Mouse (Mus musculus): ENCODE results near the gene Dact3. TPM values are rescaled to one million over a fixed set of nuclear protein-coding genes. Genes with fewer than 3 reads are reported as not detected.

The Dact3 gene
- total RNA-seq, 2 experiments from 2014 or later, result 3.1 to 3.8 TPM

DNA sequence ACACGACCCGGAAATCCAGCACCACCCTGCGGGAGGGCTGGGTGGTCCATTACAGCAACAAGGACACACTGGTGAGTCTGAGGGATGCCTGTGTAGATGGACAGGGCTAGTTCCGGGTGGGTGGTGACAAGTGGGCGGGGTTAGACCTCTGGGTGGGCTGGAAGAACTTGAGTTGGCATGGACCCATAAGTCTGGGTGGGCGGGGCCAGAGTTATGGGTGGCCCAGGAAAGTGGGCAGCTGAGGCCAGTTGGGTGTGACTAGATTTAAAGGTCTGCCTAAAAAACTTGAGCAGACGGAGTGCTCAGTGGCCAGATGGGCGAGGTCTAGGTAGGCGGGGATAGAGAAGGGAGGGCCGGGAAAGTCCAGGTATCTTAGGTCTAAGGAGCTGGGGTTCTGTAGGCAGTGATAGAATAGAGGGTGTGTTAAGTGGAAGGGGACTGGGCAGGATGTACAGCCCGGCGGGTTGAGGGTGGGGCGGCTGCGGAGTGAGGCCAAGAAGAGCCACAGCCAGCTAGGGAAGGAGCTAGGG is 21.8 kb upstream of the Dact3 start:
- no peak for DNase-seq (ENCODE audit: low spot score in 2 of 2)

DNA sequence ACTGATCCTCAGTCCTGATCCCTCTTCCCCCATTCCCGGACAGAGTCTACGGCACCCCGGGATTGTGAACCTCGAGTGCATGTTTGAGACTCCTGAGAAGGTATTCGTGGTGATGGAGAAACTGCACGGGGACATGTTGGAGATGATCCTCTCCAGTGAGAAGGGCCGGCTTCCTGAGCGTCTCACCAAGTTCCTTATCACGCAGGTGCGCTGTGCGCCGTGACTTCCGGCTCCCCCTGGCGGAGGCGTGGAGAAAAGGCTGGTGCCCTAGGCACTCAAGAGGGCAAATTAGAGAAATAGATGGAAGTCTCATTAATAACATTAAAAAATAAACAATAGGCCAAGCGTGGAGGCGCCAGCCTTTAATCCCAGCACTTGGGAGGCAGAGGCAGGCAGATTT is 16.8 kb upstream of the Dact3 start:
- peak in 1 of 2 experiments; percentile 52 for DNase-seq (ENCODE audit: low spot score in 2 of 2)

DNA sequence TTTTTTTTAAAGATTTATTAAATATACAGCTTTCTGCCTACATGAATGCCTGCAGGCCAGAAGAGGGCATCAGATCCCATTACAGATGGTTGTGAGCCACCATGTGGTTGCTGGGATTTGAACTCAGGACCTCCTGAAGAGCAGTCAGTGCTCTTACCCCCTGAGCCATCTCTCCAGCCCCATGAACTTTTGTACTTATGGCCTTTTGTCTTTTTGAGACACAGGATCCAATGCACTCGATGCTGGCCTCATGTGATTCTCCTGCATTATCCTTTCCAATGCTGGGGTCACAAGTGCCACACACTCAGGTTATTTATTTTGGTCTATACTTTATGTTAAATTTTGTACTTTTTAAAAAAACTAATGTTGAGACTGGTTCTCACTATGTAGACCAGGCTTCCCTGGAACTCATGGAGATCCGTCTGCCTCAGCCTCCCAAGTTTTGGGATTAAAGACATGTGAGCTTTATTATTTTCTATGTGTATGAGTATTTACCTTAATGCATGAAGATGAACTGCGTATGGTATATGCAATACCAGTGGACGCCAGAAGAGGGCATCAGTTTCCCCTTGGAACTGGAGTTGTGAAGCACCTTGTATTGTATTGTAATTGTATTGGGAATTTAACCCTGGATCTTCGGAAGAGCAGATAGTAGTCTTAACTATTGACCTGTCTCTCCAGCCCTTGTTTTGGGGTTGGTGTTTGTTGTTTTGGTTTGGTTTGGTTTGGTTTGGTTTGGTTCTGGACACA is 15.0 kb upstream of the Dact3 start:
- DNase-seq (ENCODE audit: low spot score in 2 of 2), result peak; percentile 56 to 66

DNA sequence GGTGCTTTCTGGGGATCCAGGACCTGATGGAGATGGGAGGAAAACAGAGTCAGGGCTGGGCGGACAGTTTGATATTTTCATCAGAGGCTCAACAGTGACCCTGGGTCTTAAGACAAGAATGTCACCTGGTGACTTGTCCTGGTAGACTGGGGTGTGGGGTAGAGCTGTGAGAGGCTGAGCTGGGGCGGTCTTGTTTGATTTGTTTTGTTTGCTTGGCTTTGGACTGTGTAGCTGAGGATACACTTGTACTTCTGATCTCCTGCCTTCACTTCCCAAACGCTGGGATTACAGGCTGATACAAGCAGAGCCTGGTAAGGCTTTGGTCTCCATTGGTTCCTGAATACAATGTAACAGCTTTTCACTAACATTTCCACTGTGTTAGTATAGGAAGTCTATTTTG is 7.6 kb upstream of the Dact3 start:
- DNase-seq (ENCODE audit: low spot score in 2 of 2), result no peak

DNA sequence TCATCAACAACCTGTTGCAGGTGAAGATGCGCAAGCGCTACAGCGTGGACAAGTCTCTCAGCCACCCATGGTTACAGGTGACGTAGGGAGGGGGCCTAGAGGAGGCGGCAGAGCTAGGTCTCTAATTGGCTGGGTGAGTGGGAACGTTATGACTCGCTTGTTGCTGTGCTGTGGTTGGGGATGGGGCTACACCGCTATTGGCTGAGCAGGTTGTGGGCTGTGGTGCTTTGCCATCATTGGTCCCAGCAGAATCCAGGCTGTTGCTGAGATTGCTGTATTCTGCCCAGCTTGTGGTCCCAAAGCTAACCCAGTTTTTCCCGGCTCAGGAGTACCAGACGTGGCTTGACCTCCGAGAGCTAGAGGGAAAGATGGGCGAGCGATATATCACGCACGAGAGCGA is 5.6 kb upstream of the Dact3 start:
- no peak for DNase-seq (ENCODE audit: low spot score in 2 of 2)

DNA sequence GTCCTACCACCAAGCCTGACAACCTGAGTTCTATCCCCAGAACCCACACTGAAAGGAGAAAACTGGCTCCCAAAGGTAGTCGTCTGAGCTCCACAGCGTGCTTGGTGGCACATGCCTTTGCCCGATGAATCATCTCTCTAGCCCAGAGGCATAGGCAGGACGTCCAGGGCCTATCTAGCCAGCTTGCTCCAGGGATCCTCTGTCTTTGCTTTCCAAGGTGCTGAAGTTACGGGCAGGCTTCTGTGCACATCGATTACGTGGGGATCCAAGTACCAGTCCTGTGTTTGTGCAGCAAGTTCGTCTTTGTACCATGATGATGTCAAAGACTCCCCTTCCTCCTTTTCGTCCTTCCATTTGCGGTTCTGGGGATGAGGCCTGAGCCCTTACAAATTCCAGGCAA is 3.5 kb upstream of the Dact3 start:
- no peak for DNase-seq (ENCODE audit: low spot score in 2 of 2)

DNA sequence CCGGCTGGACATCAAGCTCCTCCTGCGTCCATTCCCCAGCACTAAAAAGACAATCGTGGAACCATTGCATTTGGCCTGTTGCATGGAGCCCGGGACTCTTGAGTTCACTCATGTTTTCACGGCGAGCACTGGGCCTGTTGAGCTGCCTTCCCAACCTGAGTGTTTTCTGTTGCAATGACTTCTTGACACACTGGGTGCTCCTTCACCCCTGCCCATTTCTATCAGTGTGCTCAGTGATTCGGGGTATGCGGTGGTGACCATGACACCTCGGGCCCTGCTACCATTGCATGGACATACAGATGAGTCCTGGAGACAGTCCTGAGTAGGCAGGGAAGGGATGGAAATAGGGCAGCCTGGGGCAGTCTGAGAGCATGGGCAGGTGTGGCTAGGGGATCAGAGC is 2.6 kb upstream of the Dact3 start:
- no peak for DNase-seq (ENCODE audit: low spot score in 2 of 2)

DNA sequence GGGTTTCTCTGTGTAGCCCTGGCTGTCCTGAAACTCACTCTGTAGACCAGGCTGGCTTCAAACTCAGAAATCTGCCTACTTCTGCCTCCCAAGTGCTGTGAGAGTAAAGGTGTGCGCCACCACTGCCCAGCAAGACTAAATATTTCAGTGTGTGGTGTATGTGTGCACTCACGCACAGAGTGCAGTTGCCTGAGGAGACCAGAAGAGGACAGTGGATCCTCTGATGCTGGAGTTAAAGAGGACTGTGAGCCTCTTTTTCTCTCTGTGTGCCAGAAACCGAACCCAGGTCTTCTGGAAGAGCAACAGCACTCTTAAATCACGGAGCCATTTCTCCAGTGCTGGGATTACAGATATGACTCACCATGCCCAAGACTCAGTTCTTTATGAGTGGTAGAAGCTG is 1.7 kb upstream of the Dact3 start:
- no peak for DNase-seq (ENCODE audit: low spot score in 2 of 2)

DNA sequence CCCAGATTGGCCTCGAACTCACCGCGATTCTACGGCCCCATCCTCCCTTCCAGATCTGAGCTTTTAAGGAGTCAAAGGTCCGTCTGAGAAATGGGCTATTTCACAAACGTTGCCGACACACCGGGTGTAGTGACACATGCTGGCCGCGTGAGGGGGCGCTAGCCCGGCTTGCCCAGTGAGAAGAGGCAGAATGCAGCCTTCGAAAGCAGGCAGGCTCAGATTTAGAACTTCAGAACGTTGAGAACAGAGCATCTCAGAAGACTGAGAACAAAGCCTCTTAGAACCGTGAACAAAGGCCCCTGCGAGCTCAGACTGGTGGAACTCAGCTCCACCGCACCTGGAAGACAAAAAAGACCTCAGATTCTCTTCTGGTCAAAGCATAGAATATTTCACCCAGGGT is 927 bp upstream of the Dact3 start:
- DNase-seq (ENCODE audit: low spot score in 2 of 2), result peak; percentile 72 to 81

DNA sequence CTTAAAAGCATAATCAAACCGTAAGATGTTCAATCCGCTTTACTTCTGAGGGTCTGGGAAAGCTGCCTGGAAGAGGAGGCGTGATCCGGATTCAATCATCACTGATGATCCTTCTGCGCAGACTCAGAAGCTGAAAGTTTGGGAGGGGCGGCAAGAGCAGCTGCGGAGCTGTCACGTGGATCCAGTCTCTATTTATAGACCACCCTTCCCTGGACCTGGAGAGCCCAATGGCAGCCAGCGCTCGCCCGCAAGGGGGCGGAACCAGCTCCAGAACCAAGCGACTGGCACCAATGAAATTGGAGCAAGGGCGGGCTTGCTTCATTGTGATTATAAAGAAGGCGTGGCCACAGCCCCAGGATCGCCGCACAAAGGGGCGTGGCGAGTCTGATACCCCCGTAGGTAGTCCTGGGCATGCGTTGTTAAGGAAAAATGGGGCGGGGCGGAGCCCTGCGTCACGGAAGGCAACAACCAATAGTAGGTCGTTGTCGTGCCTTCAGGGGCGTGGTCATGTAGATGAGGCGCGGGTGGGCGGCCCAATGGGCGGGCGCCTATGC is 284 bp upstream of the Dact3 start:
- peak; percentile 95 to 98 for DNase-seq (ENCODE audit: low spot score in 2 of 2)

DNA sequence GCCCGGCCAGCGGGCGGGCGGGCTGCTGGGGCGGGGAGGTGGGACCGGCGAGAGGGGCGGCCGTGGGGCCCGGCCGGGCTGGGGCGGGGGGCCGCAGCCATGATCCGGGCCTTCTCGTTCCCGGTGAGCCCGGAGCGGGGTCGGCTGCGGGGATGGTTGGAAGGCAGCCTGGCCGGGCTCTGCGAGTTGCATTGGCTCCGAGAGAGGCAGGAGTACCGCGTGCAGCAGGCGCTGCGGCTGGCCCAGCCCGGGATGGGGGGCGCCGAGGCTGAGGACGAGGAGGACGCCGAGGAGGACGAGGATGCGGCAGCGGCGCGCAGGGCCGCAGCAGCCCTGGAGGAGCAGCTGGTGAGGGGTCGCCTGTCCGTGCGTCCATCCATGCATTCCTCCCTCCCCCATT is 209 bp downstream of the Dact3 start:
- no peak for DNase-seq (ENCODE audit: low spot score in 2 of 2)

DNA sequence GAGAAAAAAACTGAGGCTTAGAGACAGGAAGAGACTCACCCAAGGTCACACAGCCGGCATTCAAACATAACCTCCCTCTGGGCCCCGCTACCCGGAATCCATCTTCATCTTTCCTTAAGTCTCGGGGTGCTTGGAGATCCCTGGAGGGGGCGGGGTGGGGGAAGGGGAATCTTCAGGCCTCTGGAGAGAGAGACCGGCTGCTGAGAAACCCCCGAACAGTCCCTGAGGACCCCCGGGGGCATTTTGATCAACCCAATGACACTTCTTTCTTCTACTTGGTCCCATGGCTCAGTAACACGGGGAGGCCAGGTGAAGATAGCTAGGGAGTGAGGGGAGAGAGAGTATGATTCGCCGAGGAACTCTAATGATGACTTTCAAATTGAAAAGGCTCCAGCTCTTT is 889 bp downstream of the Dact3 start:
- DNase-seq (ENCODE audit: low spot score in 2 of 2), result no peak

DNA sequence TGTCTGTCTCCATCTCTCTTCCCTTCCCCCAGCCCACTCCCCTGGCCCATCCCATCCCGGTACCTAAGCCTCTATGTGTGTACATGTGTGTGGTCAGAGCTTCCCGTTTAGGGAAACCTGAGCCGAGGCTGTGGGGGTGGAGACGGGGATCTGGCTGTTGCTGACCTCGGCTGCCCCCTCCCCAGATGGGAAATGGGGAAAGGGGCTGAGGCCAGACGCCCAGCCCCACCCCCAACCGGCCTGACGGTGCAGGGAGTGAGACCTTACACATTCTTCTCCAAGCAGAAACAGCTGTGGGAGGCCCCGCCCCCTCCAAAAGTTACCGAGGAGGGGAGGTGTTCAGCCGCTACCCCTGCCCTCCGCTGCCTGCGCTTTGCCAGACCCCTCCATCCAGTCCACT is 1.5 kb downstream of the Dact3 start:
- no peak for DNase-seq (ENCODE audit: low spot score in 2 of 2)

DNA sequence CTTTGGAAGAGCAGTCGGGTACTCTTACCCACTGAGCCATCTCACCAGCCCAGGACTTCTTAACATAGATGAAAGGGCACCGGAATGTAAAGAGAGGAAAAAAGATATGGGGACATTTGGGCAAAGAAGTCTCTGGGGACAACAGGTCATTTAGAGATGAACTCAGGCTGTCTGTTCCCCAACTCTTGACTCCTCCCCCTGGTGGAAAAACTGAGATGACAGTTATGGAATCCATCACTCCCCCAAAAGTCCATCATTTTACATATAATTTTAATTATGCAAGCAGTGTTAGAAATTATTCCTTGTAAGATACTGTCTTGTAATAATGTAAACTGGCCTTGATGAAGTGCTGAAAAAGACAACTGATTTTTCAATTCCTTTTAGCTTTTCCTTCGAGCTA is 2.6 kb downstream of the Dact3 start:
- no peak for DNase-seq (ENCODE audit: low spot score in 2 of 2)

DNA sequence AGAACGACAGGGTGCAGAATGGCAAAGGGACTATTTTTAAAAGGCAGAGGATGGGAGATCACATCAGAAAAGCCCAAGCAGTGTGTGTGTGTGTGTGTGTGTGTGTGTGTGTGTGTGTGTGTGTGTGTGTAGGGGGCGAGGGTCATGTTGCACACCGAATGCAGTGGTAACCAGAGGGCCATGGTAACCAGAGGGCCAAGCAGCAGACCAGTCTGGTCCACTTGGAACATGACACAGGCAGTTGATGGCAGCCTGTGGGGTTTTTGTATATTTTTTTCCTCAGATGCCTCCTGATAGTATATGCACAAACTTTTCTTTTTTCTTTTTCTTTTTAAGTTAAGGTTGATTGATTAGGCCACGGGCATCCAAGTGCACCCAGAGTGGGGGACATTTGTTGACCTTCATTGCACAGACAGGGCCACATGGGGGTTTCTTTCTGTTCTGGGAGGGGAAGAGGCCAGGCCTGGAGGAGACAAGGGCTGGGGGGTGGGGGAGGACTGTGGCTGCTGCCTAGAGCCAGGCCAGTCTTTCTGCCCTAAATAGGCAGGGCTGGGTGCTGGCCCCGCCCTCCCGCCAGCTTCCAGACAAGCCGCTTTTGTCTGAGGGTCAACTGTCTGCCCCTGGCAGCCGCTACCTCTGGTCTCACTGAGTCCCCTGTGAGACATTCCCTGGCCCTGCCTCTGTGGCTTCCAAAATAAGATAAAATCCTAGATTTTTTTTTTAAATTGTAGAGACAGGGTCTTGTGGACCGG is 4.9 kb downstream of the Dact3 start:
- no peak for DNase-seq (ENCODE audit: low spot score in 2 of 2)

DNA sequence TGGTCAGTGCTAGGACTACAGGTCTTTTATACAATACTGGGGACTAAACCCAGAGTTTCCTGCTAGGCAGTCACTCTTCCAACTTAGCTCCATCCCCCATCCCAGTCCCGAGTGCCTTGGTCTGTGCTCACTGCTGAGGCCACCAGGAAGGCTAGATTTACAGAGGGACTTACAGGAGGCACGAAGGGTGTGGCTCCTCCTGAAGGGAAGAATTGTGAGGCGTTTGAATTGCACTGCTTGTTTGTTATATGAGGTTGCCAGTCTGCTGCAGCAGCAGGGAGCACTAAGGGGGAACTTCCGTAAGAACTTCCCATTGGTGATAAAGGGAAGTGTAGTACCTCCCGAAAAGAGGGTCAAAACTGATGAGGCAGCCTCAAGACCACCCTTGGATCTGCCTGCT is 5.5 kb downstream of the Dact3 start:
- DNase-seq (ENCODE audit: low spot score in 2 of 2), result no peak

DNA sequence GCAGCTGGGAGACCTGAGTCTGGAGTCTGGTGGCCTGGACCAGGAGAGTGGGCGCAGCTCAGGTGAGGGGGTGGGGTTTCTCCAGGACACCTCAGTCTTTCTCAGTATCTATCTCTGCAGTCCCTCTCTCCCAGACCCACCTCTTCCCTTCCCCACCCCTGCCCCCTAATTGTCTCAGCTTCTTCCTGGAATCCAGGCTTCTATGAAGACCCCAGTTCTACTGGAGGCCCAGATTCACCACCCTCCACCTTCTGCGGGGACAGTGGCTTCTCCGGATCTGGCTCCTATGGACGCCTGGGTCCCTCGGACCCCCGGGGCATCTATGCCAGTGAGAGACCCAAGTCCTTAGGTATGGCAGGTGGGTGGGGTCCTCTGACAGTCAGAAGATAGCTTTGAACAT is 8.0 kb downstream of the Dact3 start:
- no peak for DNase-seq (ENCODE audit: low spot score in 2 of 2)

DNA sequence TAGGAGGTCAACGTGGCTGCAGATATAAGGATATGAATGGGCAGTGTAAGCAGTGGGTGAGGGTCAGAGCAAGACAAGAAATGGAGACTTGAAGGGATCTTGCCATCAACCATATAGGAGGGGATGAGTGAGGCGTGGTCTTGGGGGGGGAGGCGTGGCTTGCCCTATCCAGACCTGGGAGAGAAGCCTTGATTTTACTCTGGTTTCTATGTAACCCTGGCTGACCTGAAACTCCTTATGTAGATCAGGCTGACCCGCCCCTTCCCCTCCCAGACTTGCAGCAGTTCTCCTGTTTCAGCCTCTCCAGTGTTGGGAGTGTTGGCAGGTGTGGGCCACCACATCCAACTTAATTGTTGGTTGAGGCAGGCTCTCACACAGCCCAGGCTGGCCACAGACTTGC is 9.2 kb downstream of the Dact3 start:
- DNase-seq (ENCODE audit: low spot score in 2 of 2), result no peak

DNA sequence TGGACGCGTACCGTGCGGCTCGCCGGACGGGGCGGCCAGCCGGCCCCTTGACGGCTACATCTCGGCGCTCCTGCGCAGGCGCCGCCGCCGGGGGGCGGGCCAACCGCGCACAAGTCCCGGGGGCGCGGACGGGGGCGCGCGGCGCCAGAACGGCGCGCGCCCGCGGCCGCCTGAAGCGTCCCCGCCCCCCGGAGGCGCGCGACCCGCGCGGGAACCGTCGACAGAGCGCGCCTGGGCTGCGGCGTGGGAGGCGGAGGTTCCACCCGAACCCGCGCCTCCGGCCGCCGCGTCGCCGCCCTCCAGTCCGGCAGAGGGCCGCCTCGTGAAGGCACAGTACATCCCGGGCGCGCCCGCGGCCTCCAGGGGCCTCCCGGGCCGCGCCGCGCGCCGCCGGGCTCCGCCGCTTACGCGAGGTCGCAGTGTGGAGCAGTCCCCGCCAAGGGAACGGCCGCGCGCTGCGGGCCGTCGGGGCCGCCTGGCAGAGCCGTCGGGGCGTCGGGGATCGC is 10.2 kb downstream of the Dact3 start:
- DNase-seq (ENCODE audit: low spot score in 2 of 2), result no peak

DNA sequence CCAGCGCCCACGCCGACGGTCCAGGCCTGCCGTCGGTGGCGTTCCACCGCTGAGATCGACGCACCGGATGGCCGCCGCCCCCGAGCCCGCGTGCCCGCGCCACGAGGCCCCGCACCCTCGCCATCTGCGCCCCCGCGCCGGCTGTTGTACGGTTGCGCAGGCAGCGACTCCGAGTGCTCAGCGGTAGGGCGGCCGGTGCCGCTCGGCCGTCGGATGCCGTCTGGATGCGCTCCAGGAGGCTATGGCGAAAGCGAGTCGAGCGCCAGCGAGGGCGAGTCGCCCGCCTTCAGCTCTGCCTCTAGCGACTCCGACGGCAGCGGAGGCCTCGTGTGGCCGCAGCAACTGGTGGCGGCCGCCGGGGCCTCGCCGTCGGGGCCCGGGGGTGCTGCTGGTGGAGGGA is 10.8 kb downstream of the Dact3 start:
- DNase-seq (ENCODE audit: low spot score in 2 of 2), result no peak

DNA sequence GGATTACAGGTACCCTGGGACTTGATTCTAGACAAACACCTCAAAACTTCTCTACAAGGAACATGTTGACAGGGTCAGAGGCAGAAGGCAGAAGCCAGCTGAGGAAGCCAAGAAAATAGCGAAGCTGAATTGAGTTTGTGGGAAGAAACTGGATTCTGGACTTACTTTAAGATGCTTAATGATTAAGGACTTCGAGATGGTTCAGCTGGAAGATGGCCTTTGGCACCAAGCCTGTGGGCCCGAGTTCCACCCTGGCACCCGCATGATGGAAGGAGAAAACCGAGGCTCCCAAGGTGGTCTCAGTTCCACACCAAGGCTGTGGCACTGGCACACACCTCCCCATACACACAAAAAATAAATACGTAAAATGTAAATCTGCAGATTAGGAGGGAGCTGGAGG is 15.4 kb downstream of the Dact3 start:
- DNase-seq (ENCODE audit: low spot score in 2 of 2), result no peak

DNA sequence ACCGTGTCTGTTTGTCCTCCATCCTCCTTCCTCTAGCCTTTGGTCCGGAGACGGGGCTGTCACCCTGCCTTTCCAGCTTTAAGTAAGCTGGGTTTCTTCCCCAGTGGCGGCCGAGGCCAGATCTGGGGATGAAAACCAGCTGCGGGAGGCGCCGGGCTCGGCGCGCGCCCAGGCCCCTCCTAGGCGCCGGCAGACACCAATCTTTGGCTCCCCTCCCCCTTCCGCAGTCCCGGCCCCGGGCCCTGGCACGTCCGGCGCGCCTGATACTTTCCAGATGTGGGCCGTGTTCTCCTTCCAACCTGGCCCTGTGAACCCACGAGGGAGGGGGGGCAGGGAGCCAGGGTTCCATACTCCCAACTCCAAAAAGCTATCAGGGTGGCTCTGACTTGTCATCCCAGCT is 15.8 kb downstream of the Dact3 start:
- no peak for DNase-seq (ENCODE audit: low spot score in 2 of 2)

All from adrenal gland, adult 18-20 months (tissue).